Mouse (Mus musculus) lung, postnatal 4 days (tissue): ENCODE data around the gene Litaf.

Experiments used
- DNase-seq, 2 experiments: peaks; one replicate each; pipeline ENCODE4 v3.0.0; 2021

The Litaf gene

DNA sequence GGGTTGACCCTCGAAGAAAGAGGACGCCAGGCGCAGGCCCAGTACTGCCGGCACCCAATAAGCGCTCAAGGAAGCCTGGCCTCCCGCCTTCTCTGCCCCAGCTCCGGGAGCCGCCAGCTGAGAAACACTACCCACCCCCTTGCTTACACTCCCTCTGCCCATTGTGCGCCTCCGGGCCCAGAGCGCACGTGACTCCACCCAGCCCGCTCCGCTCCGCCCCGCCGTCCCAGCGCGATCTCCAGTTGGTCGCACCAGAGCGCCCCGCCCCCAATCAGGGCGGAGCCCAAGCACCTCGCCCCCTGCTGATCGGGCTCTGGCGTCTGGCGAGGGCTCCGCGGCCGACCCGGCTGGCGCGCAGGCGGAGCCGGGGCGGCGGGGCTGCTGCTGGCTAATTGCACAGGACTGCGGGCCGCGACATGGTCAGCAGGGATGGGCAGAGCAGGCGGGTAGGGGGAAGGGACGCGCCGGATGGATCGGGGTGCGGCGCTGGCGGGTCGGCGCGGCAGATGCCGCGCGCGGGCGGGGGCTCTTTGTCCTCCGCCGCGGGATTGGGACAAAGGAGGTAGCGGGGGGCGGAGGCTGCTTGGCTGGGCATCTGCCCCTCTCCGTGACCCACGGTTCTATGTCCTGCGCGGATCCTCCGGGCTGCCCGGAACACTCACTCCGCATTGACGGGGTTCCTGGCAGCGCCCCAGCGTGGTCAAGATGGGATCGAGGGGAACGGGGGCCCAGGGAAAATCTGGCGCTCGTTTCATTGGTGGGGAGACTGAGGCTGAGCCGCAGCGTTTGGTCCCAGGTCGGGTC is at the start of gene Litaf:
Gene Litaf, minus strand, starts transcription at position 129 of the 804 bp plus-strand sequence.
- peak; percentile 98 to 99 for DNase-seq

DNA sequence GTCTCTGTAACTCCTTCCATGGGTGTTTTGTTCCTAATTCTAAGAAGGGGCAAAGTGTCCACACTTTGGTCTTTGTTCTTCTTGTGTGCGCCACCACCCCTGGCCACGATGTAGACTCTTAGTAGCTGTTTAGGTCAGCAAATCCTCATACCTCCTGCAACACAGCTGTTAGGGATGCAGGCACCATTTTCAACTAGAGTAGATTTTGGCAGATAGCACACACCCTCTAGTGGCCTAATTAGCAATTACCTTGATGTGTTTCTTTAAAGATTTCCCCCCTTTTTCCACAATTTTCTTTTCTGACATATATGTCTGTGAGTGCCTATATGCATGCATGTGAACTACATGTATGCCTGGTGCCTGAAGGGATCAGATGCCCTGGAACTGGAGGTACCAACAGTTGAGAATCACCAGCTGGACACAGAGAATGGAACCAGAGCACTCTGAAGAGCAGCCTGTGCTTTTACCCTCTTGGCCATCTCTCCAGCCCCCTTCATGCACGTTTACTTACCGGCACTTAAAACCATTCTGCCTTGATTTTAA is 43.3 kb upstream of the Litaf start:
- no peak for DNase-seq

DNA sequence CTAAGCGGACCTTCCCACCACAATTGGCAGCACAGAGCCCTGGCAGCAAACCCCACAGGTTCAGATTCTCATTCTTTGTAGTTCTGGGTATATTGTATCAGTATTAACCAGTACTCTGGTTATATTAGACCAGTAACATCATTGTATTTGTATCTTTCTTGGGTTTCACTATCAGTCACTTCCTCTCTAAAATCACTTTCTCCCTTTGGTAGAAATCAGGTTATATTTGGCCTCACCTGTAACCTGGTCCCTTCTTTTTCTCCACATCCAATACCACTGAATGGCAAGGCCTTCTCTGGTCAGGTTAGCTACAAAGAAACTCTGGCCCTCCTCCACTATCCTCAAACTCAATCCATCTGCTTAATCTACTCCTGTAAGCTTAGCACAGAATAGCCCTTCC is 38.9 kb upstream of the Litaf start:
- DNase-seq = no peak

DNA sequence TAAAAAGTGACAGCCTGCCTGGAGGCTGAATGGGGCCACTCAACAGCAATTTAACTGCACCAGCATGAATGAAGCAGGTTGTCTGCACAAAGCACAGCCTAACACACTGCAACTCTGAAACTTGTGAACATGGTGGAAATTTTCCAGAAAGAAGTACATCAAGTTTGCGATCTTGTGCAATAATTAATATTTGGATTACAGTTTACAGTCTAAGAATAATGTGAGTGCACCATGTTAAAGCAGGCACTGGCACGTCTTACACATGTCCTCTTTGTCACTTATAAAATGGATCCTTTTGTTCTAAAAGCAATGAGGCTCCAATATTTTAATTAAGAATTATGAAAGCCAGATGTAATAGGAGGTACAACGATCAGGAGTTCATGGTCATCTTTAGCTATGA is 31.3 kb upstream of the Litaf start:
- no peak for DNase-seq

DNA sequence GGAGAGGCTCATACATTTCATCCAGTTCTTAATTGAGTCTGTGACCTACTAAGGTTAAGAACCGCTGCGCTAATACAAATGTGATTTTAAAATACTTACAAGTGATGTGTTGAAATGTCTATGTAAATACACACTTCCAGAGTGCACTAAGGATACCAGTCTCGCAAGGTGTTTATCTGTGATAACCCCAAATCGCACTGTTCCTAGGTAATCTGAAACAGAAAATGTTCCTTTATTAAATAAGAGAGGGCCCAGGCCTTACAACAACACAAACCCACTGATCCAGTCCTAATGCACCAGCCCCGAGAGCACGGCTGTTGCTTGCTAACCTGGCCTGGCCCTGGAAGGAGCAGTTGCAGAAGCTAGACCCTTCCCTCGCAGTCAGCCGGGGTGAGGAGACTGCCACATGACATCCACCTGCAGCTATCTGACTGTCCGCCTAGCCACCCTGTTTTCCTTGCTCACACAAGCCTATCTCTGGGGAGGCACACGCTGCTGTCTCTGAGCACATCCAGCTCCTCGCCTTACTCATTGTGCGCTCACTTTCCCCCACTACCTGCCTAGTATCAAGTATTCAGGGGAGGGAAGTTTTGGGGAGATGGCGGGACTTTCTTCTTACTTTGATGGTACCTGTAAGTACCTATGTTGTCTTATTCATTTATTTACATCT is 27.9 kb upstream of the Litaf start:
- no peak for DNase-seq

DNA sequence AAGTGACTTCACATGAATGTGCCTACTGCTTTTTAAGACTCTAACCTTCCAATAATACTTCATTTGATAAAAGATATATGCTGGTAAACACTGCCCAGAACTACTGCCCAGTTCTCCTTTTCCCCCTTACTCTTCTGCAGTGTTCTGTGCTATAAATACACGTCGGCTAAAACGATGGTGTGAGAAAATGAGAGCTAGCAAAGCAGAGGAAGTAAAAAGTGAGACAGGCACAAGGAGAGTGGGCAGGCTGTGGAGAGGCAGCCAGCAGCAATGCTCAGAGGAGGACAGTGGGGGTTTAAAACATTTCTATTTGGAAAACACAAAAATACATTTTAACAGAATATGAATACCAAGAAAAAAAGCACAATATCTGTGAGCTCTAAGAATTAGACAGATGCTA is 26.6 kb upstream of the Litaf start:
- no peak for DNase-seq

DNA sequence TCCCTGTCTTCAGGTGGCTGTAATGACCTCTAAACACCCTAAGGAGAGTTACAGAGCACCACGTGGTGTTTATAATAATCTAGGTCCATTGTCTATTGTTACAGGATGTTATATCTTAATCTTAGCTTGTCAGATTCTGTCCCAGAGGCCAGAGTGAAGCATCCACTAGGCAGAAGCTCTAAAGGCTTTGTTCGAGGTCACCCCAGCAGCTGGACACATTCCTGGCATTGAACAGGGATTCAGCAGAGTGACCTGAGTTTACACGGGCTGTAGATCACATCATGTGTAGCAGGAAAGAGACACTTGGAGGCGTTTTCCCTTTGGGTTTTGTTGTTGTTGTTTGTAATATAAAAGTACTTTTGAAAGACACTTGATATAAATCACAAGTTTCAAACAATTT is 26.1 kb upstream of the Litaf start:
- no peak for DNase-seq

DNA sequence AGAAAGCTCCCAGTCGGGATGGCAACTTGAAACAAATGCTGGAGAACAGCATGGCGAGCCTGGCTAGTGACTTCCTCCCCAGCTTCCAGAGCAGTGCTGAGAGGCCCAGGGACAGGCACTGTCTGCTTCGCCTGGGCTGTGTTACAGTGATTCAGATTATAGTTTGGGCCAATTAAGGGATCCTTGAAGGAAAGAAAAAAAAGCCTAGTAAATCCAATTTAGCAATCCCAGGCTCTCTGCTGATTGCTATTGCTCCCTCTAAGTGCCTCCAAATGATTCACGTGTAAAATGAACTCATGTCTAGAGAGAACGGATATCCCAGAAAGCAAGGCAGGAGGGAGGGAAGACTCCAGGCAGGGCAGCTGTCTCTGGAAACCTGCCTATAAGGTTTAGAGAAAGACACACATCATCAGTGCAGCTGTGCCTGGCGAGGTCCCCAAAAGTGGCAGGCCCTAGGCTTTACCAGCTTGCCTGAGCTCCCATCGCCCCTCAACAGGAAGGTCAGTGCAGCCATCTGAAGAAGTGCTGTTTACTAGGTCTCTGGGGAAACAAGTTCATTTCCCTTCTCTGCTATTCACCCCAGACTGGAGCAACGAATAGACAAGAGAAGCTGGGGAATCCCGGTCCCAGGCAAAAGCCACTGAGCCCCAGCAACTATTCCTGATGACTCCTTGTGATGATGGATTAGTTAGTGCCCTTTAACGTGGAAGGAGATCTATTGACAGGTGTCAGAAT is 25.0 kb upstream of the Litaf start:
- DNase-seq = no peak

DNA sequence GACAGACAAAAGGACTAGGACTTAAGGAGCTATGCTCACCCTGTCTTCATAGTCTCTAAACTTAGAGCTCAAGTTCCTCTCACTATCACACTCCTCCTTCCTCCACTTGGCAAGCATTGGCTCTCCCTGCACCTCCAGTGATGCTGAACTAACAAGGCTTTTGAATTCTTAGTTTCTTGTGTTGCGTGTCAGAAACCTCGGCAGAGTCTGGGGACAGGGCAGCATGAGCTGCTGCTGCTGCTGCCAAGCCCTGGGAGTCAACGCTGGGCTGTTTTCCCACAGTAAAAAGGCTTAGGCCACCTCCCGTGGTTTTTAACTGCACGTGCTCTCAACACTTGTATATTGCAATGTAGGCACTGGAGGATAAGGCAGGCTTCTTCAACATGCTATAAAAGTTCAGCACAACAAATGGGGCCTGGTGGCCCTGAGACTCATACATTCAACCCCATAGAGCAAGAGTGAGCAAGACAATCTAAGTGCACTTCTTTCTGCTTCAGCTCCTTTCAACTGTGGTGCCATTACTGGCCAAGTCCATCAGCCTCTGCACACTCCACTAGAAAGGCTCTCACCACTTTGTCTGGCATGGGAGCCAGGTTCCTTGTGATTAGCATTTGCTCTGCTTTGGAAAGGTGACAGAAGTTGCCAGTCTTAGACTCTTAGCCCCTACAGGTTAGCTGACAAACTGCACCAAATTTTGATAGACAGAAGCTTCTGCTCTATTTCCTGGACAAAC is 21.1 kb upstream of the Litaf start:
- DNase-seq = no peak

DNA sequence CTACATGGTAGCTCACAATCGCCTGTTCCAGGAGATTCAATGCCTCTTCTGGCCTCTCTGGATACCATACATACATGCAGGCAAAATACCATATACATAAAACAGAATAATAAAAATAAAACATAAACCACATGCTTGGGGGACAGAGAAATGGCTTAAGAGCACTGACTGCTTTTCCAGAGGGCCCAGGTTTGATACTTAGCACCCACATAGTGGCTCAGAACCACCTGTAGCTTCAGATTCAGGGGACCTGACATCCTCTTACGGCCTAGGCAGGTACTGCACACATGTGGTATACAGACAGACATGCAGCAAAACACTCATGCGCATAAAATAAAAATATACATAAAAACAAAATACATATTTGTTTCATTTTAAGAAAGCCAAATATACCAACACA is 20.3 kb upstream of the Litaf start:
- DNase-seq = no peak

DNA sequence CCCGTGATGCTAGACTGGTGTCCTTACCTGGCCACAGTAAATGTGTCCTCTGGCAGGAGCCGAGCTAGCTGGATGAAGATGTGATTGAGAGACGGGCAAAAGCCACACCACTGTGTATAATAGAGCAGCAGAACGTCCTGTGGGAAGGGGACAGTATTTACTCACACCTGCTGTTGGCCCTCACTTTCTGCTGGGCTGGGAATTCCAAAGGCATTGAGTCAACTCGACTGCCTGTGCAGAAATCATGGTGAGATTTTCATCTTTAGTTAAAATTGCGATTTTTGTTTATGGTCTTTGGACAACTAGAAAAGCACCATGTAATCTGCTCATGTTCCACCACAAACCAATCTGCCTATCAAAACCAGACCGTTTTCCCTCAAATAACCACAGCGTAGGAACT is 18.2 kb upstream of the Litaf start:
- DNase-seq = no peak

DNA sequence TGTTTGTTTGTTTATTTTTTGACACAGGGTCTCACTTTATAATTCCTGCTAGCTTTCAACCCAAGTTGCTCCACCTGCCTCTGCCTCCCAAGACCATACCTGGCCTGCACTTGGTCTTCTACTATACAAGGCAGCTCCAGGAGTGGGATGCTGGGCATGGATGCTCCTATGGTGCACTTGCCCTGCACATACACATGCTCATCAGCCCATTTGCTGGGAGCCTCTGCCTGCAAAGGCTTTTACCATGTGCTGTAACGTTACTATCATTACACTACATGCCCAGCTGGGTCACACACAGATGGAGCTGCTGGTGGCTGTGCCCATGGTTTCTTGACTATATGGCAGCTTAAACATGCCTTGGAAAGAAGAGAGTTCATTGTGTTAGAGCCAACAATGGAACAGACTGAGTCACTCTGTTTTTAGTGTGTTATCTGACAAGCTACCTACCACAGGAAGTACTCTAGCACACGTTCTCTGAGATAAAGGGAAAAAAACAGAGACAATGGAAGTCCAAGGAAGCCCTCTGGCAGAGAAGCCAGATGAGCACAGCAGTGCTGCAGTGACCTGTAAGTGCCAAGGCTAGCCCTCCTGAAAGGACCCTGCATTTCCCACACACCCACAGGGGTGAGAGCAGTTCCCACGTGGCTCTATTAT is 12.4 kb upstream of the Litaf start:
- DNase-seq = no peak

DNA sequence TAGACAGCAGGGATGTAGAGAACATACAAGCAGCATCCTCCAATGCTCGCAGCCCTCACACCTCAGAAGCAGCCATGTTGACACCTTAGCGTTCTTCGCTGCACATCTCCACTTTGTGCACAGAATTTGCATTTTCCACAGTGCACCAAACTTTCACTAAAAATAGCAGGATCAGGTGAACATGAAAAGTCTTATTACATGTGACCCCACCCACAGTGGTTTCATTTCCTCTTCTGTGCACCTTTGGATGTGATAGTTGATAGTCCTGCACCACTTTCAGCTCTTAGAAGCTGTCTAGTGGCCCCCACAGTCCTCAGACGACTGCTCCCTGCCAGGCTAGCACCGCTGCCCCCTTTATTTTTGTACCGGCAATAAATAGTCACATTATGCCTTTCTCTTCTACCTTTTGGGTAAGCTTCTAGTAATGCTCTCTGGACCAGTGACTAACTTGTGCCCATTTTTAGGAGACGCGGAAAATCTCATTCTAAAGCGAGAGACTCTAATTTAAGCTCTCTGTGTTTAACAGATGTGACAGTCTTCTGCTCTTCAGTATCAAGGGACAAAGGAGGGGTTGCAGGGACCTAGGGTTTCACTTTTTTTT is 11.7 kb upstream of the Litaf start:
- no peak for DNase-seq

DNA sequence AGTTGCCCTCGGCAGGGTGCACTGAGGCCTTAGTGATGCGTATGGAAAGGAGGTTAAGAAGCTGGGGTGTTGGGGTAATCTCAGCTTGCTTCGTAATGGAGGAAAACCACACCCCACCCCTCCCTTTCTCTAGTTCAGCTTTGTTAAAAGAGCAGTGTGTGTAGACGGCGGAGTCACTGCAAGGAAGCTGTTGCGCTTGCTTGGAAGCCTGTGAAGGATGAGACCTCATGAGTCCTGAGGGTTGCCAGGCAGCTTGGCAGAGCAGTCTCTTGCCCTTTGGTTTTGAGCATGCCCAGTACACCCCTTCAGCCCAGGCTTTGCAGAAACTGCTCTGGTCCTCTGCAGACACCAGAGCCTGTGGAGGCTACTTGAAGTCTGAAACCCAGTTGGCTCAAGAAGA is 7.1 kb upstream of the Litaf start:
- no peak for DNase-seq

DNA sequence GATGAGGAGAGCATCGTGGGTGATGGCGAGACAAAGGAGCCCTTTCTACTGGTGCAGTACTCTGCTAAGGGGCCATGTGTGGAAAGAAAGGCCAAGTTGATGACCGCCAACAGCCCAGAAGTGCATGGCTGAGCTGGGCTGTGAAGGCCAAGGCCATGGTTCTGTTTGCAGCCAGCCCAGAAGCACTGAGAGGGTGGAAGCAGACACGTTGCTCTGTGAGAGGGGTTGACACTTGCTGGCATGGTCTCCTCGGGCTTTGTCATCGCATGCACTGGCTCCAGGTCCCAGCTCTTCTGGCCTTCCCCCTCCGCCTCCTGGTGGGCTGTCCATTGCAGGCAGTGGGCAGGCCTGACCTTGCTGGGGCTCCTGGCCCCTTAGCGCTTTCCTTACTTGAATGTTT is 6.5 kb upstream of the Litaf start:
- DNase-seq = no peak

DNA sequence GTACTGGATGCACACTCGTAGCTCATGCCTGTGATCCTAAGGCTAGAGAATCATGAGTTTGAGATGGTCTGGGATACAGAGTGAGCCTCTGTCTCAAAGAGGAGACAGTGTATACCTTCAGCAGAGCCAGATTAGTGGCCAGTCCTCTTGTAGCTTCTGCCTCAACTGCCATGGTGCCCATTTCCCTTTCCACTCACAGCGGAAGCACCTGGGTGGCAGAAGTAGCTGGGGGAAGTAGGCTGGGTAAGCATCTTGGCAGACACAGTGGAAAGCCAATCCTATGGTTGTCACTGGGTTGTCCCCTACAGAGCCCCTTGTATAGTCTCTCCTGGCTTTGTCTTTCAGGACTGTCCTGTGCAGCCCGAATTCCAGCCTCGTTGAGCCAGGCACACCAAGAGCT is 5.9 kb upstream of the Litaf start:
- no peak for DNase-seq

DNA sequence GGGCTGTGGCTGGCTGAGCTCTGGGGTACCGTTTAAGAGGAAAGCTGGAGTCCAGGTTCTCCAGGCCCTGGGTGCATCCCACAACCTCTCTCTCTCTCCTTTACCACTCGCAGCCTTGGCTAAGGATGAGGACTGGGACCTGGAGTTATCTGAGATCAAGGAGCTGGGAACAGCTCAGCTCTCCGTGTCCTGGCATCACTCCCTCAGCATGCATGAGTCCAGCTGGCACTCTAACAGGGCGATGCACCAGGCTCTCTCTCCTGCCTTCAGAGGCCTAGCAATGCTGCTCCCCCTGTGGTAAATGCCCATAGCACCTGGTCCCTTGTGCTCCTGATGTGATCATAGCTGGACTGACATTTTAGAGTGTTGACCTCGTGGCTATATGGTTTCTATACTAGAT is 5.2 kb upstream of the Litaf start:
- DNase-seq = no peak

DNA sequence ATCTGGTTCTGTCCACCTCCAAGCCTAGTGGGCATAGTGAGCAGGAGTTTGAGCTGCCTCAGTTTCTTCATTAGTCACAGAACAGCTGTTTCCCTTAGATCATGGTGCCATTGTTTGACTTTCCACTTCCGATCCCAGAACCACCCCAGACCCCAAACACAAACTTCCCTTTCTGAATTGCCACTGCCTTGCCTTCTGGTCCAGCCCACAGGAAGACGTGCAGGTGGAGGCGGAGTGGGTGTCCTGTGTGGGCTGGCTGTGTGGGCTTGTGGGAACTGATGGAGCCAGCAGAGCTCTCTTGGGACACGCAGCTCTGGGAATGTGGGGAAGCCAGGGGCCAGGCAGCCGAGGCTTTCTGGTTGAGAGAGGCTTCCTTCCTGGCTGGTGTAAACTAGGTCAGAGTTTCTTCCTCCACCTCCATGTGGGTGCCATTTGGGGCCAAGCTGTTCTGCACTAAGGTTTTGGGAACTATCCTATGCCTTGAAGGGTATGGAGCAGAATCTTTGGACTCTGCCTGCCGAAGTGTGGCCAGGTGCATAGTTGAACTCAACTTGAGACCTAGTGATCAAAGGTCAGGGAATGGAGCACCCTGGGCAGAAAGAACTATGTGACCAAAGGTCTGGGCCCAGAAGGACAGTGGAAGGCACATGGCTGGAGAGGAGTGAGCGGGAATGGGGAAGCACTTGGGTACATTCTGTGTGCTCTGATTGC is 3.9 kb upstream of the Litaf start:
- peak; percentile 59 to 72 for DNase-seq

DNA sequence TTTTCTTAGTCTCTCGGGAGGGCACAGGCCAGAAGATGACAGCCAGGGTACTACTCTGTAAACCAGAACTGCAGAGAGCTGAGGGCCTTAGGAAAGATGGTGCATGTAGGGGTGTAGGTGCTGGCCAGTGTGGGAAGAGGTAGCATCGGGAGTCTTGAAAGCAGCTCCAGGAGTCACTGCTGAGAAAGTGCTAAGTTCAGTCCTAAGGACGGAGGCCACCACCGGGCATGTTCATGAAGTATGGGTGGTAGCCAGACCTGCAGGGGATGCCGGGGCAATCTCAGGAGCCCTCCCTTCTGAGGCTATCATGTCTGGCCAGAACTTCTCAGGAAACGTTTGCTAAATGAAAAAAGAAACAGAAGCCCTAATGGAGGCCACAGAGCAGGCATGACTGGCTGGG is 3.3 kb upstream of the Litaf start:
- no peak for DNase-seq

DNA sequence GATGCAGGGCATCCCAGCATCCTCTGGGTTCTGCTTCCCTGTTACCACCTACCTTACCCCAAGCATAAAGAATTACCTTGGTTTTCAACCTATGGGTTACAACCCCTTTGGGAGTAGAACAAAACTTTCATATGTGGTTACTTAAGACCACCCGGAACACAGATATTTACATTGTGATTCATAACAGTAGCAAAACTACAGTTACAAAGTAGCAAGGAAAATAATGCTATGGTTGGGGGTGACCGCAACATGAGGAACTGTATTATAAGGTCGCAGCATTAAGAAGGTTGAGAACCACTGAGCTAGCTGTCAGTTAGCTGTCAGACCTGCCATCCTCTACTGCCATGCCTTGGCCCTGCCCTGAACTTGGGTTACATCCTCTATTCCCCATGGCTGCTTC is 2.7 kb upstream of the Litaf start:
- DNase-seq = no peak

DNA sequence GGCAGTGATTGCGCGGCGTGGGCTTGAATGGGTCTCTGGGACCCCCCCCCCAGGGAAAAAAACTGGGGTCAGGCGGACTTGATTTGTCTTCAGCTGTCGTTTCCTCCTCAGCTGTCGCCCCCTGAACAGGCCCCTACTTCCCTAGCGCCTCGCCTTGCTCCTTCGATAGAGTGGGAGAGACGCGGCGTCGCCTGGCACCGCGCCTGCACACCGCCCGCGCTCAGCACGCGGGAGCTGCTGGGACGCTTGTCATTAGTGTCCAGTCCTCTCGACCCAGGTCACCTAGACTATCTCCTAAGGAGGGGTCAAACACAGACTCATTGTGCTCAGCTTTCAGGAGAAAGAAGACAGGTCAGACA is 855 bp upstream of the Litaf start:
- DNase-seq = peak; percentile 65 to 79
